Mouse (Mus musculus): ENCODE data around the gene Cbr2. TPM values are rescaled to one million over a fixed set of nuclear protein-coding genes. Genes with fewer than 3 reads are reported as not detected.
A peak's percentile ranks its signal among the peaks of the same experiment; 100 is the strongest.

The Cbr2 gene
- polyA plus RNA-seq, 1 experiment from 2014 or later, result 112 TPM

GRCm38 (mm10) chr11:120727169-120727527 lies 4.8 kb downstream of the Cbr2 start, which contains the start of gene Dcxr:
TSS of gene Dcxr (minus strand) at chr11:120727281.
- Histone ChIP-seq H3K4me3 (replicated peaks; ENCODE audit: low read length) (peak within 1 kb of the TSS; percentile 68), H3K9ac (ENCODE audit: low read length) (peak within 1 kb of the TSS; percentile 73), H3K4me1 (ENCODE audit: control insufficient read depth, insufficient read depth, low read length) (peaks cover 9% of the 10 kb centered on the region), H3K27ac (ENCODE audit: low read length) (peak within 1 kb of the TSS; percentile 49; the same call in 1 of the 2 replicates), H3K27me3 (ENCODE audit: control insufficient read depth, insufficient read depth, low read length) (no peaks in the 10 kb centered on the region), H3K4me2 (ENCODE audit: low read depth, low read length) (peak within 1 kb of the TSS; percentile 76), H3K9me3 (replicated peaks; ENCODE audit: control insufficient read depth, low read length) (no peaks in the 10 kb centered on the region), H3K36me3 (ENCODE audit: control insufficient read depth, insufficient read depth, low read length) (no peaks in the 10 kb centered on the region; the same call in 1 of the 2 replicates)
- ATAC-seq (ENCODE audit: insufficient read depth, low FRiP score), result peak; percentile 91
- WGBS, result under 1% methylated on average over 14 of the region's 14 CpGs

DNA sequence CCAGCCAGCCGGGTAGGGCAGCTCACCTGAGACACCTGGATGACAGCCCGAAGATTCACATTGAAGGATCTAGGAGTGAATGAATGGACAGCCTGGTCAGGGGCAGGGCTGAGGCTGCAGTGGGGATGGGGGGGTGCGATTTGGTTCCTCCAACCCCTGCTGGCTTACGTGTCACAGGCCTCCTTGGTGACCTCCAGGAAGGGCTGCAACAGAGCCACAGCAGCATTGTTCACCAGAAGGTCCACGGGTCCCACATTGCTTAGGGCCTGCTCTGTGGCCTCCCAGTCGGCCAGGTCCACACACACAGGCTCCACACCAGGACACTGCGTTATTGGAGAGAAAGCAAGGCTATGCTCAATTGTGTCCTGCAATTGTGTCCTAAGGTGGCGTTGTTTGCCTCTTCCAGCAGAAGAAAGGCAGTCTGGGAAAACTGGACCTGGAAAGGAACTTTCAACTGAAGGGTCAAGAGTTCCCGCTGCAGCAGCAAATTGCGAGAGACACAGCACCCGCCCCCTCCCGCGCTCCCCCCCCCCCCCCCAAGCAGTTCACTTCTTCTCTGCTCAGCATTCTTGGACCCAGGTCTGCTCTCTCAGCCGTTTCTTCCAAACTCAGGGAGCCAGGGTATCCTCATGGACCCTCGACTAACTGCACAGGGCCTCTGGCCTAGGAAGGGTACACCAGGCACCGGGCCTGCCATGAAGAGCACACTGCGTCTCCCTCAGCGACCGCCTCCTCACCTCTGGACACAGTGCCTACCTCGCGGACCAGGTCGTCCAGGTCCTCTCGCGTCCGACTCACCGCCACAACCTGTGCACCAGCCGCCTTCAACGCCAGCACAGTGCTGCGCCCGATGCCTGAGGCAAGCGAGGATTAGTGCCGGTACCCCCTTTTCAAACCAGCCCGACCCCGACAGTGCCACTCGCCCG lies 5.4 kb downstream of the Cbr2 start:
- Histone ChIP-seq H3K9ac (ENCODE audit: low read length) (peak overlapping the region; percentile 73), H3K9me3 (replicated peaks; ENCODE audit: control insufficient read depth, low read length) (no peaks in the 10 kb centered on the region), H3K4me2 (ENCODE audit: low read depth, low read length) (peak overlapping the region; percentile 76), H3K4me1 (ENCODE audit: control insufficient read depth, insufficient read depth, low read length) (peaks cover 12% of the 10 kb centered on the region), H3K27me3 (ENCODE audit: control insufficient read depth, insufficient read depth, low read length) (no peaks in the 10 kb centered on the region), H3K4me3 (replicated peaks; ENCODE audit: low read length) (peak overlapping the region; percentile 68), H3K27ac (ENCODE audit: low read length) (peak overlapping the region; percentile 49; the same call in 1 of the 2 replicates), H3K36me3 (ENCODE audit: control insufficient read depth, insufficient read depth, low read length) (no peaks in the 10 kb centered on the region; the same call in 1 of the 2 replicates)
- peak; percentile 26 for ATAC-seq (ENCODE audit: insufficient read depth, low FRiP score)
- 15% methylated on average over 36 of the region's 36 CpGs for WGBS

DNA sequence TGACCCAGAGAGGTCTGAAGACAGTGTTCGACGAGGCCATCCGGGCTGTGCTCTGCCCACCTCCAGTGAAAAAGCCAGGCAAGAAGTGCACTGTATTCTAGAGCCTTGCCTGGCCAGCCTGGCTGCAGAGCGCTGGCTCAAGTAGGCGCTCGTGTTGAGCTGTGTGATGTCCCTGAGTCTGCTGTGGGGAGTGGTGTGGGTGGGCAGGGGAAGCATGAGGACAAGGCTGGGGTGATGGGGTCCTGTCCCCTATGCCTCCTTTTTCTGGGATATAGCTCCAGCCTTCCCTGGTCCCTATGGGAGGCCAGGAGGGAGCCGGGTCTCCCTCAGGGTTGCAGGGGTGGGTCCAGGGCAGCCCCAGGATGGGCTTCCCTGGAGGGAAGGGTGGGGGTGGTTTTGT lies 8.4 kb downstream of the Cbr2 start:
- no peaks in the 10 kb centered on the region for H3K9me3 ChIP-seq (replicated peaks; ENCODE audit: control insufficient read depth, low read length)
- H3K9ac ChIP-seq (ENCODE audit: low read length), result no peak overlapping the region
- ATAC-seq (ENCODE audit: insufficient read depth, low FRiP score), result no peak
- no peak overlapping the region for H3K27ac ChIP-seq (ENCODE audit: low read length)
- no peaks in the 10 kb centered on the region; the same call in none of the 2 replicates for H3K36me3 ChIP-seq (ENCODE audit: control insufficient read depth, insufficient read depth, low read length)
- no peaks in the 10 kb centered on the region for H3K27me3 ChIP-seq (ENCODE audit: control insufficient read depth, insufficient read depth, low read length)
- H3K4me2 ChIP-seq (ENCODE audit: low read depth, low read length), result no peak overlapping the region
- 89% methylated on average over 7 of the region's 7 CpGs for WGBS
- peaks cover 15% of the 10 kb centered on the region for H3K4me1 ChIP-seq (ENCODE audit: control insufficient read depth, insufficient read depth, low read length)
- H3K4me3 ChIP-seq (replicated peaks; ENCODE audit: low read length), result no peak overlapping the region

DNA sequence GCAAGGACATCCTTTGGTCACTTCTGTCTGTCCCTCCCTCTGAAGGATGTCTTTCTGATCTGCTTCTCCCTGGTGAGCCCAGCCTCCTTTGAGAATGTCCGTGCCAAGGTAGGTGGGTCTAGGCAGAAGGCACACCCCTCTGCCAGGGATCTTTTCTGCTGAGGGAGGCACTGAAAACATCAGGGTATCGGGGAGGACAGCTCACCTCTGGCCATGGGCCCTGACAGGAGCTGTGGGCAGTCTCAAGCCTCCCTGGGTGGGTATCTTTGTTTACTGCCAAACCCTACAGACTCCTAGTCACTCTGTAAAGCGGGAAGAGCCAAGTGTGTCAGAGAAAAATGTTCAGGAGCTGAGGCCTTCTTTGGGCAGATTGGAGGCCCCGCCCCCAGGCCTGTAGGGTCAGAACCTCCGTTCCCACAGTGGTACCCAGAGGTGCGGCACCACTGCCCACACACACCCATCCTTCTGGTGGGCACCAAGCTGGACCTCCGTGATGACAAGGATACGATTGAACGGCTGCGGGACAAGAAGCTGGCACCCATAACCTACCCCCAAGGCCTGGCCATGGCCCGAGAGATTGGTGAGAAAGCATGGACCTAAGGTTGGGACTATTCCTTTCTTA lies 9.0 kb downstream of the Cbr2 start:
- H3K9ac ChIP-seq (ENCODE audit: low read length), result no peak overlapping the region
- peaks cover 15% of the 10 kb centered on the region for H3K4me1 ChIP-seq (ENCODE audit: control insufficient read depth, insufficient read depth, low read length)
- H3K9me3 ChIP-seq (replicated peaks; ENCODE audit: control insufficient read depth, low read length), result no peaks in the 10 kb centered on the region
- H3K27me3 ChIP-seq (ENCODE audit: control insufficient read depth, insufficient read depth, low read length), result no peaks in the 10 kb centered on the region
- no peak for ATAC-seq (ENCODE audit: insufficient read depth, low FRiP score)
- no peak overlapping the region for H3K27ac ChIP-seq (ENCODE audit: low read length)
- no peak overlapping the region for H3K4me2 ChIP-seq (ENCODE audit: low read depth, low read length)
- peak overlapping the region; percentile 64; the same call in 1 of the 2 replicates for H3K4me3 ChIP-seq (replicated peaks; ENCODE audit: low read length)
- 84% methylated on average over 11 of the region's 11 CpGs for WGBS
- no peaks in the 10 kb centered on the region; the same call in none of the 2 replicates for H3K36me3 ChIP-seq (ENCODE audit: control insufficient read depth, insufficient read depth, low read length)

DNA sequence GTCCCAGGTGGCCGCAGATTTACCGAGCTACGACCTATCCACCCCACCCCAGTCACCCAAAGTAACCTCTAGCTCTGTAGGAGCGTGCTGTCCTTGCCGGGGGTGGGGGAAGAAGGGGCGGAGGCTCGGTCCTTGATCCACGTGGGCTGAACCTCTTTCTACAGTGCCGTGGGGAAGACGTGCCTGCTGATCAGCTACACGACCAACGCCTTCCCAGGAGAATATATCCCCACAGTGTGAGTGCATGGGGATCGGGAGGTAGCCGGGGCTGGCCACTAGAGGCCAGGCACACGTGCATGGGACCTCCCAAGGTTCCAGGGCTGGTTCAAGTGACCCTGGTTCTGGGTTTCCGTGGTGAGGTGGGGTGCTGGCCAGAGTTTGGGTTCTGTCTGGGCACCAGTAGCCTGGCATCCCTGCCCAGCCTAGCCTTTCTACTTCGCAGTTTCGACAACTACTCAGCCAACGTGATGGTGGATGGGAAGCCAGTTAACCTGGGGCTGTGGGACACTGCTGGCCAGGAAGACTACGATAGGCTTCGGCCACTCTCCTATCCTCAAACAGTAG lies 9.8 kb downstream of the Cbr2 start:
- WGBS, result 22% methylated on average over 21 of the region's 21 CpGs
- H3K9ac ChIP-seq (ENCODE audit: low read length), result peak overlapping the region; percentile 83
- ATAC-seq (ENCODE audit: insufficient read depth, low FRiP score), result no peak; the same call in 1 of the 2 replicates
- no peaks in the 10 kb centered on the region for H3K27me3 ChIP-seq (ENCODE audit: control insufficient read depth, insufficient read depth, low read length)
- H3K4me3 ChIP-seq (replicated peaks; ENCODE audit: low read length), result peak overlapping the region; percentile 64
- H3K4me1 ChIP-seq (ENCODE audit: control insufficient read depth, insufficient read depth, low read length), result peaks cover 15% of the 10 kb centered on the region
- H3K36me3 ChIP-seq (ENCODE audit: control insufficient read depth, insufficient read depth, low read length), result no peaks in the 10 kb centered on the region; the same call in none of the 2 replicates
- peak overlapping the region; percentile 67; the same call in 1 of the 2 replicates for H3K27ac ChIP-seq (ENCODE audit: low read length)
- no peaks in the 10 kb centered on the region for H3K9me3 ChIP-seq (replicated peaks; ENCODE audit: control insufficient read depth, low read length)
- peak overlapping the region; percentile 98 for H3K4me2 ChIP-seq (ENCODE audit: low read depth, low read length)

DNA sequence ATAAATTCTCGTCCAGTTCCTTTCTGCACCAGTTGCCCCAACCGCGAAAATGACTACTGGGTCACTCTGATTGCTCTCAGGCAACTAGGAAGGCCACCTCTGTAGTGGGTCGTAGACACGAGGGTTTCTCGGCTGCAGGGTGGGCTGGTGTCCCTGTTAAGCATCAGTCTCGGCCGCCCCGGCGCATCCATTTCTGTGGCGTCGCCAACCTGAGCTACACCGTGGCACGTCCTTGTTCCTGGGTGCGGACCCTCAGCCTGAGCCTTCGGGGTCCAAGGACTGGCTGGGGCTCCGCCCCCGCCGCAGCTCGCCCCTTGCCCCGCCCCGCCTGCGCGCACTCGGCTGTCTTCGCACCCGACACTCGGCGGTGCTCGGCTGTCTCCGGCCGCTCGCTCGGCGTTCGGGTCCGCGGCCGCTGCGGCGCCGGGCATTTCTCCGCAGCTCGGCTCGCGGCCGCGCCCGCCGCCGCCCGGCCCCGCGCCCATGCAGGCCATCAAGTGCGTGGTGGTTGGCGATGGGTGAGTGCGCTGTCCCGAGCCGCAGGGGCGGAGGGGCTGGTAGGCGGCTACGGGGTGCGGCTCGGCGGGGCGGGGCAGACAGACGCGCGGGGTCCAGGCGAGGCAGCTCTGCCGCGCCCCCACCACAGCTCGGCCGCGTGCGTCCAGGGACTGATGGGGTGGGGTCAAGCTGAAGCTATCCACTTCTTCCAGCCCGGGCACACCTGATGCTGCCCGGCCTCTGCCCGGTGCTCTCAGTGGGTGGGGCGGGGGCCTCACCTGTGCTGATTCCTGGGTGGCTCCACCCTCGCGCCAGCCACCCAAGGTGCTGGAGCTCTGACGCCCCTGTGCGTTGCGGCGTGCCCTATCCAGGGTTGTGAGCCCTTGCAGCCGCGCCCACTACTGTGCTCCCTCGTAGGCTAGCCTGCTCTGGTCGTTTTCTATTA lies 10.5 kb downstream of the Cbr2 start, which contains the start of gene Rac3:
Gene Rac3, plus strand, starts transcription at position 347 of the 943 bp plus-strand sequence.
- H3K27me3 ChIP-seq (ENCODE audit: control insufficient read depth, insufficient read depth, low read length), result no peaks in the 10 kb centered on the region
- peak within 1 kb of the TSS; percentile 98 for H3K4me2 ChIP-seq (ENCODE audit: low read depth, low read length)
- under 1% methylated on average over 90 of the region's 90 CpGs for WGBS
- H3K4me1 ChIP-seq (ENCODE audit: control insufficient read depth, insufficient read depth, low read length), result peaks cover 14% of the 10 kb centered on the region
- no peaks in the 10 kb centered on the region; the same call in none of the 2 replicates for H3K36me3 ChIP-seq (ENCODE audit: control insufficient read depth, insufficient read depth, low read length)
- peak within 1 kb of the TSS; percentile 67 for H3K27ac ChIP-seq (ENCODE audit: low read length)
- H3K9ac ChIP-seq (ENCODE audit: low read length), result peak within 1 kb of the TSS; percentile 83
- peak within 1 kb of the TSS; percentile 64 for H3K4me3 ChIP-seq (replicated peaks; ENCODE audit: low read length)
- ATAC-seq (ENCODE audit: insufficient read depth, low FRiP score), result peak; percentile 76
- no peaks in the 10 kb centered on the region for H3K9me3 ChIP-seq (replicated peaks; ENCODE audit: control insufficient read depth, low read length)

DNA sequence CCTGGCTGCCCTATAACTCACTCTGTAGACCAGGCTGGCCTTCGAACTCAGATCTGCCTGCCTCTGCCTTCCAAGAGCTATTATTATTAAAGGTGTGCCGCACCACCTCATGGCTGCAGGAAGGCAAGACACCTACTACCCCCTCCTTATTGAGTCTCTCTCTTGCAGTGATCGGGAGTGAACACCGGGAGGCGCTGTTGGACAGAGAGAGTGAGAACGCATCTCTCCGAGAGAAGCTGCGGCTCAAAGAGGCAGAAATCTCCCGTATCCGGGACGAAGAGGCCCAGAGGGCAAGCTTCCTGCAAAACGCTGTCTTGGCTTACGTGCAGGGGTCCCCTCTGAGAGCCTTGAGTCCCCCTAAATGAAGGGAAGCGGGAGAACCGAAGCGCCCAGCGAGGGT lies 11.5 kb downstream of the Cbr2 start:
- Histone ChIP-seq H3K36me3 (ENCODE audit: control insufficient read depth, insufficient read depth, low read length) (no peaks in the 10 kb centered on the region; the same call in none of the 2 replicates), H3K9me3 (replicated peaks; ENCODE audit: control insufficient read depth, low read length) (no peaks in the 10 kb centered on the region), H3K4me1 (ENCODE audit: control insufficient read depth, insufficient read depth, low read length) (peaks cover 9% of the 10 kb centered on the region), H3K4me3 (replicated peaks; ENCODE audit: low read length) (peak overlapping the region; percentile 64), H3K4me2 (ENCODE audit: low read depth, low read length) (peak overlapping the region; percentile 98), H3K27ac (ENCODE audit: low read length) (peak overlapping the region; percentile 67; the same call in 1 of the 2 replicates), H3K9ac (ENCODE audit: low read length) (peak overlapping the region; percentile 83), H3K27me3 (ENCODE audit: control insufficient read depth, insufficient read depth, low read length) (no peaks in the 10 kb centered on the region)
- 15% methylated on average over 17 of the region's 17 CpGs for WGBS
- peak; percentile 32; the same call in 1 of the 2 replicates for ATAC-seq (ENCODE audit: insufficient read depth, low FRiP score)

DNA sequence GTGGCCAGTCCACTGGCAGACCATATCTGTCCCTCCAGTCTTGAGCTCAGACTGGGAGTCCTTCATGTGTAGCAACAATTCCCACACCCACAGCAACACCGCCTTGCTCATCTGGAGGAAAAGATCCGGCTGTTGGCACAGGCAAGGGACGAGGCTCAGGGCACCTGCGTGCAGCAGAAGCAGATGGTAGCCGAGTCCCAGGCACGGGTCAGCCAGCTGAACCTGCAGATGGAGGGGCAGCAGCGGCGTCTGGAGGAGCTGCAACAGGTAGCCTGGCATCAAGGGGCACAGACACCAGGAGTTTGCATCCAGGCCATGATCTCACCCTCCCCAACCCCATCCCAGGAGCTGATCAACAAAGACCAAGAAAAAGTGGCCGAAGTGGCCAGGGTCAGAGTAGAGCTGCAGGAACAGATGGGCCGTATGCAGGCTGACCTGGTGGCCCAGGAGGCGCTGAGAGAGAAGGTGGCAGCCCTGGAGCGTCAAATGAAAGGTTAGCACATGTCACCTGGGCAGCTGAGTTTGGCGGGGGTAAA lies 12.0 kb downstream of the Cbr2 start:
- H3K27ac ChIP-seq (ENCODE audit: low read length), result no peak overlapping the region
- no peak overlapping the region for H3K9ac ChIP-seq (ENCODE audit: low read length)
- no peaks in the 10 kb centered on the region for H3K27me3 ChIP-seq (ENCODE audit: control insufficient read depth, insufficient read depth, low read length)
- no peak overlapping the region for H3K4me2 ChIP-seq (ENCODE audit: low read depth, low read length)
- WGBS, result 88% methylated on average over 13 of the region's 13 CpGs
- peaks cover 10% of the 10 kb centered on the region for H3K4me1 ChIP-seq (ENCODE audit: control insufficient read depth, insufficient read depth, low read length)
- no peak for ATAC-seq (ENCODE audit: insufficient read depth, low FRiP score)
- H3K4me3 ChIP-seq (replicated peaks; ENCODE audit: low read length), result no peak overlapping the region
- no peaks in the 10 kb centered on the region; the same call in 1 of the 2 replicates for H3K36me3 ChIP-seq (ENCODE audit: control insufficient read depth, insufficient read depth, low read length)
- H3K9me3 ChIP-seq (replicated peaks; ENCODE audit: control insufficient read depth, low read length), result no peaks in the 10 kb centered on the region
